Mouse (Mus musculus) heart, embryonic 14.5 days (tissue): ENCODE measurements at regions not wholly inside any gene's neighbourhood (a gene's known extent, or its start where the extent isn't known, plus 50 kb on each side); places are given as distances from the start of the nearest gene placed in this dataset.

Source experiments
- ATAC-seq: fragments of 200-750 bp; cut with Nextera tagmentation; 2 replicates; pipeline ENCODE4 v1.8.0; 2017; ENCODE audit warnings: low read depth, moderate TSS enrichment; ENCODE audit not compliant: insufficient number of reproducible peaks, insufficient read depth, low FRiP score
- H3K27ac ChIP-seq, 2 experiments: fragments of 200-500 bp in 1 of 2; fragments of 300-500 bp in 1 of 2; sonication (generic) in 1 of 2; replicated peaks in 1 of 2; 2 replicates each; pipeline ENCODE4 v1.5.1; 2012 to 2014; ENCODE audit warnings: low read depth in 2 of 2, low read length in 2 of 2, control low read depth in 1 of 2, mild to moderate bottlenecking in 1 of 2, mixed read lengths in 1 of 2; ENCODE audit not compliant: control insufficient read depth in 1 of 2, insufficient read depth in 1 of 2
- H3K27me3 ChIP-seq: fragments of 300-500 bp; sonication (generic); 2 replicates; pipeline ENCODE4 v1.6.1; 2014; ENCODE audit warnings: mild to moderate bottlenecking, low read length, control low read depth; ENCODE audit not compliant: control insufficient read depth, insufficient read depth
- H3K36me3 ChIP-seq: fragments of 300-500 bp; sonication (generic); 2 replicates; pipeline ENCODE4 v1.6.1; 2014; ENCODE audit warnings: mild to moderate bottlenecking, control low read depth, low read length, mixed read lengths; ENCODE audit not compliant: control insufficient read depth, insufficient read depth
- H3K4me1 ChIP-seq, 2 experiments: fragments of 200-500 bp in 1 of 2; fragments of 300-500 bp in 1 of 2; sonication (generic) in 1 of 2; 2 replicates each; pipeline ENCODE4 v1.6.1; 2012 to 2014; ENCODE audit warnings: low read length in 2 of 2, control low read depth in 1 of 2, mixed read lengths in 1 of 2; ENCODE audit not compliant: control insufficient read depth in 2 of 2, insufficient read depth in 2 of 2
- H3K4me2 ChIP-seq: fragments of 300-500 bp; sonication (generic); 2 replicates; pipeline ENCODE4 v1.6.1; 2014; ENCODE audit warnings: mild to moderate bottlenecking, low read length
- H3K4me3 ChIP-seq, 2 experiments: fragments of 200-500 bp in 1 of 2; fragments of 300-500 bp in 1 of 2; sonication (generic) in 1 of 2; 2 replicates each; pipeline ENCODE4 v1.5.1; 2012 to 2014; ENCODE audit warnings: low read length in 2 of 2, mild to moderate bottlenecking in 2 of 2, control low read depth in 1 of 2, low read depth in 1 of 2, moderate library complexity in 1 of 2; ENCODE audit not compliant: control insufficient read depth in 1 of 2, insufficient read depth in 1 of 2
- H3K9ac ChIP-seq: fragments of 300-500 bp; sonication (generic); 2 replicates; pipeline ENCODE4 v1.6.1; 2014; ENCODE audit warnings: mild to moderate bottlenecking, low read length
- H3K9me3 ChIP-seq: fragments of 300-500 bp; sonication (generic); 2 replicates; pipeline ENCODE4 v1.6.1; 2016; ENCODE audit warnings: low read length, control low read depth; ENCODE audit not compliant: control insufficient read depth
- WGBS: fragments of 180-500 bp; shearing (Covaris S2); extraction: QIAGEN DNeasy Blood & Tissue Kit; methylation state at CpG from one replicate; pipeline ENCODE4 v1.1.7; 2014; 5-methylcytosine and 5-hydroxymethylcytosine counted together

- no peaks in the 10 kb centered on the region for H3K4me1 ChIP-seq
- no peak for ATAC-seq
- H3K27me3 ChIP-seq: no peaks in the 10 kb centered on the region
- H3K4me2 ChIP-seq: no peak overlapping the region
- no peak overlapping the region for H3K9ac ChIP-seq
- H3K27ac ChIP-seq: no peak overlapping the region
- peaks cover 3% of the 10 kb centered on the region; the same call in 1 of the 2 replicates for H3K9me3 ChIP-seq
- no peak overlapping the region for H3K4me3 ChIP-seq
- WGBS: 40% methylated on average over 1 of the region's 1 CpGs
- no peaks in the 10 kb centered on the region for H3K36me3 ChIP-seq
Measured at GRCm38 (mm10) chr11:111577883-111578282, 511.9 kb downstream of the Kcnj2 start.

GRCm38 (mm10) chr11:111582980-111583379, 517.0 kb downstream of the Kcnj2 start:
- no peak overlapping the region for H3K4me2 ChIP-seq
- no peaks in the 10 kb centered on the region for H3K9me3 ChIP-seq
- no peaks in the 10 kb centered on the region for H3K4me1 ChIP-seq
- ATAC-seq: no peak
- H3K27ac ChIP-seq: no peak overlapping the region
- WGBS: 68% methylated on average over 4 of the region's 4 CpGs
- no peak overlapping the region for H3K9ac ChIP-seq
- H3K36me3 ChIP-seq: no peaks in the 10 kb centered on the region
- H3K4me3 ChIP-seq: no peak overlapping the region
- no peaks in the 10 kb centered on the region for H3K27me3 ChIP-seq

- no peak overlapping the region for H3K27ac ChIP-seq
- H3K9me3 ChIP-seq: no peaks in the 10 kb centered on the region
- H3K4me1 ChIP-seq: no peaks in the 10 kb centered on the region
- H3K9ac ChIP-seq: no peak overlapping the region
- peak overlapping the region; percentile 41; the same call in 1 of the 2 replicates for H3K4me2 ChIP-seq
- 0 out of 4 replicates have a peak overlapping the region, but pooled peaks have one; percentile 1 to 17 for H3K4me3 ChIP-seq
- no peak for ATAC-seq
- H3K36me3 ChIP-seq: no peaks in the 10 kb centered on the region
- 46% methylated on average over 13 of the region's 13 CpGs for WGBS
- no peaks in the 10 kb centered on the region for H3K27me3 ChIP-seq
Measured at GRCm38 (mm10) chr11:111583606-111584005, 517.6 kb downstream of the Kcnj2 start.

- H3K9me3 ChIP-seq: no peaks in the 10 kb centered on the region
- no peaks in the 10 kb centered on the region for H3K27me3 ChIP-seq
- no peak overlapping the region for H3K4me2 ChIP-seq
- no peak overlapping the region for H3K9ac ChIP-seq
- no peaks in the 10 kb centered on the region for H3K36me3 ChIP-seq
- no peak for ATAC-seq
- no peak overlapping the region for H3K4me3 ChIP-seq
- H3K27ac ChIP-seq: no peak overlapping the region
- no peaks in the 10 kb centered on the region for H3K4me1 ChIP-seq
Measured at GRCm38 (mm10) chr11:111599456-111599855, 533.5 kb downstream of the Kcnj2 start.

- Histone ChIP-seq H3K27me3 (no peaks in the 10 kb centered on the region), H3K9ac (no peak overlapping the region), H3K36me3 (no peaks in the 10 kb centered on the region), H3K4me1 (no peaks in the 10 kb centered on the region), H3K4me3 (no peak overlapping the region), H3K27ac (no peak overlapping the region), H3K9me3 (no peaks in the 10 kb centered on the region), H3K4me2 (no peak overlapping the region)
- no peak for ATAC-seq
- whole genome bisulfite sequencing: 84% methylated on average over 11 of the region's 11 CpGs
Measured at GRCm38 (mm10) chr11:111605146-111605545, 539.2 kb downstream of the Kcnj2 start.

- Histone ChIP-seq H3K27ac (no peak overlapping the region), H3K4me1 (no peaks in the 10 kb centered on the region), H3K9me3 (no peaks in the 10 kb centered on the region), H3K36me3 (no peaks in the 10 kb centered on the region), H3K9ac (no peak overlapping the region), H3K4me3 (no peak overlapping the region), H3K27me3 (no peaks in the 10 kb centered on the region), H3K4me2 (no peak overlapping the region)
- WGBS: 62% methylated on average over 5 of the region's 5 CpGs
- no peak for ATAC-seq
Measured at GRCm38 (mm10) chr11:111610522-111611015, 544.6 kb downstream of the Kcnj2 start.

- no peak overlapping the region for H3K9ac ChIP-seq
- H3K9me3 ChIP-seq: no peaks in the 10 kb centered on the region
- WGBS: 84% methylated on average over 7 of the region's 7 CpGs
- H3K4me1 ChIP-seq: no peaks in the 10 kb centered on the region
- H3K4me3 ChIP-seq: no peak overlapping the region
- no peaks in the 10 kb centered on the region for H3K36me3 ChIP-seq
- ATAC-seq: no peak
- no peak overlapping the region for H3K4me2 ChIP-seq
- H3K27ac ChIP-seq: no peak overlapping the region
- H3K27me3 ChIP-seq: no peaks in the 10 kb centered on the region
Measured at GRCm38 (mm10) chr11:111643603-111644002, 577.6 kb downstream of the Kcnj2 start.

GRCm38 (mm10) chr11:111652882-111653281, 586.9 kb downstream of the Kcnj2 start:
- no peak for ATAC-seq
- H3K27ac ChIP-seq: no peak overlapping the region
- no peaks in the 10 kb centered on the region for H3K27me3 ChIP-seq
- no peaks in the 10 kb centered on the region for H3K4me1 ChIP-seq
- no peaks in the 10 kb centered on the region for H3K36me3 ChIP-seq
- H3K9me3 ChIP-seq: no peaks in the 10 kb centered on the region
- no peak overlapping the region for H3K4me2 ChIP-seq
- no peak overlapping the region for H3K4me3 ChIP-seq
- H3K9ac ChIP-seq: no peak overlapping the region
- 43% methylated on average over 3 of the region's 3 CpGs for WGBS
